Mouse (Mus musculus): ENCODE data around the gene Crybg2.

GRCm38 (mm10) chr4:134067833-134068544 is 7.4 kb downstream of the Crybg2 start:
- TF ChIP-seq CTCF (conservative IDR thresholded peaks at IDR 0.05; ENCODE audit: insufficient read depth, insufficient read length, low read depth, low read length) (no peak), POLR2A (IDR thresholded peaks at IDR 0.05; ENCODE audit: low read depth, low read length) (no peak)

Measured in kidney, adult 2 months (tissue).